Mouse (Mus musculus): ENCODE measurements around the gene H2-M10.2. TPM values are rescaled to one million over a fixed set of nuclear protein-coding genes. Genes with fewer than 3 reads are reported as not detected.

The H2-M10.2 gene
- not detected for polyA plus RNA-seq (2014; fragmentation: Illumina TruSeq; extraction: RNeasy Lipid Tissue Mini Kit (QIAGEN cat#74804); ENCODE audit: low replicate concordance)

DNA sequence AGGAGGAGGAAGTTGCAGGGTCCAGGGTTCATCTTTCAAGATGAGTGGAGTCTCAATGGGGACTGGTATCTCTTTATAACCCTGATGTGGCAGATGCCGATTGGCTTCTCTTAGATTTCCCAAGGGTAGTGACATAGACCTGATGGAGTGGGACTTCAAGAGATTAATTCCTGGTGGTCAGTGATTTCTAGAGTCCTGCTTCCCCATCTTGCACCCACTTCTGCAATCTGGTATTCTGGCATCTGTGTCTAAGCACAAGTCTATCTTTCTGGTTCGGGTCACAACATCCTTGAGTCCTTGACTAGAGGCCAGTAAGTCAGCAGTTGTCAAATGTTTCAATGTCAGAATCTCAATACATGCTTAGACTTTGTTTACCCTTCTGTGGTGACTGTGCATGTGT is at the start of gene H2-M10.2:
H2-M10.2 (minus strand) TSS at position 101 of the 400 bp plus-strand sequence.

GRCm38 (mm10) chr17:36326055-36326454 is 39.8 kb upstream of the H2-M10.2 start, which contains the start of gene H2-M10.1:
TSS of gene H2-M10.1 (minus strand) at chr17:36326155.

GRCm38 (mm10) chr17:36271586-36272256 is 14.6 kb downstream of the H2-M10.2 start, which contains the start of gene Trim39:
TSS of gene Trim39 (minus strand) at chr17:36272247.

DNA sequence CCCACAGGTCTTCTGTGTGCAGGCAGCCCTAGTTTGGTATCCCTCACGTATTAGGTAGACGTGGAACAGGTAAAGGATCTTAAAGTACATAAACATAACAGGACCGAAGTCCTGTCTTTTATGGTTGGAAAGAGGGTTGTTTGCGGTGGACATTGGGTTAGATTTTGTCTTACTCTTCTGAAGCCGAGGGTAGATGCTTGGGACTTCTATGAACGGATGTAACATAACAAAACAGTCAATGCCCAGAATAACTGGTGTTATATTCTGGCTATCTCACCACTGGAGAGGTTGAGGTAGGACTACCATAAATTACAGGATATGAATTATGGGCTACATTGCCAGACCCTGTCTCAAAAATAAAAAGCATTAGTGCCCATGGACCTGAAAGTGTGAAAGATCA is 28.3 kb downstream of the H2-M10.2 start, which contains the start of gene Rpp21:
Rpp21 (minus strand) TSS at position 101 of the 400 bp plus-strand sequence.

Other genes with a start within 250 kb of the H2-M10.2 start
- 8.7 TPM for gene H2-T22, start 243.7 kb downstream of the H2-M10.2 start, polyA plus RNA-seq (2014; fragmentation: Illumina TruSeq; extraction: RNeasy Lipid Tissue Mini Kit (QIAGEN cat#74804); ENCODE audit: low replicate concordance)
- not detected for gene Gm6034, start 243.5 kb downstream of the H2-M10.2 start, polyA plus RNA-seq (2014; fragmentation: Illumina TruSeq; extraction: RNeasy Lipid Tissue Mini Kit (QIAGEN cat#74804); ENCODE audit: low replicate concordance)
- gene Gm11127, start 228.1 kb downstream of the H2-M10.2 start, polyA plus RNA-seq (2014; fragmentation: Illumina TruSeq; extraction: RNeasy Lipid Tissue Mini Kit (QIAGEN cat#74804); ENCODE audit: low replicate concordance), result 6.5 TPM
- gene Gm19684, start 164.8 kb downstream of the H2-M10.2 start, polyA plus RNA-seq (2014; fragmentation: Illumina TruSeq; extraction: RNeasy Lipid Tissue Mini Kit (QIAGEN cat#74804); ENCODE audit: low replicate concordance), result not detected
- gene Gm7030, start 157.1 kb downstream of the H2-M10.2 start, polyA plus RNA-seq (2014; fragmentation: Illumina TruSeq; extraction: RNeasy Lipid Tissue Mini Kit (QIAGEN cat#74804); ENCODE audit: low replicate concordance), result not detected
- gene Gm8909, start 118.0 kb downstream of the H2-M10.2 start, polyA plus RNA-seq (2014; fragmentation: Illumina TruSeq; extraction: RNeasy Lipid Tissue Mini Kit (QIAGEN cat#74804); ENCODE audit: low replicate concordance), result 18.8 TPM
- gene H2-T3, start 96.2 kb downstream of the H2-M10.2 start, polyA plus RNA-seq (2014; fragmentation: Illumina TruSeq; extraction: RNeasy Lipid Tissue Mini Kit (QIAGEN cat#74804); ENCODE audit: low replicate concordance), result 85.1 TPM
- 7.6 TPM for gene Rpp21, start 28.4 kb downstream of the H2-M10.2 start, polyA plus RNA-seq (2014; fragmentation: Illumina TruSeq; extraction: RNeasy Lipid Tissue Mini Kit (QIAGEN cat#74804); ENCODE audit: low replicate concordance)
- 18.1 TPM for gene Trim39, start 14.2 kb downstream of the H2-M10.2 start, polyA plus RNA-seq (2014; fragmentation: Illumina TruSeq; extraction: RNeasy Lipid Tissue Mini Kit (QIAGEN cat#74804); ENCODE audit: low replicate concordance)
- gene H2-M10.1, start 39.7 kb upstream of the H2-M10.2 start, polyA plus RNA-seq (2014; fragmentation: Illumina TruSeq; extraction: RNeasy Lipid Tissue Mini Kit (QIAGEN cat#74804); ENCODE audit: low replicate concordance), result not detected
- gene H2-M10.3, start 81.9 kb upstream of the H2-M10.2 start, polyA plus RNA-seq (2014; fragmentation: Illumina TruSeq; extraction: RNeasy Lipid Tissue Mini Kit (QIAGEN cat#74804); ENCODE audit: low replicate concordance), result not detected
- not detected for gene H2-M10.4, start 175.8 kb upstream of the H2-M10.2 start, polyA plus RNA-seq (2014; fragmentation: Illumina TruSeq; extraction: RNeasy Lipid Tissue Mini Kit (QIAGEN cat#74804); ENCODE audit: low replicate concordance)

Data from small intestine, adult 10 weeks (tissue).